Mouse (Mus musculus): ENCODE data around the gene Ptpn23. TPM values are rescaled to one million over a fixed set of nuclear protein-coding genes. Genes with fewer than 3 reads are reported as not detected.
A peak's percentile ranks its signal among the peaks of the same experiment; 100 is the strongest.

Ptpn23 gene
- total RNA-seq (2014; rRNA removed), result 23.4 and 31.6 TPM in 2 replicates
- polyA plus RNA-seq (2015; fragmentation: Nextera tagmentation; extraction: Ambion mirVana), result 12.0 and 13.2 TPM in 2 replicates

DNA sequence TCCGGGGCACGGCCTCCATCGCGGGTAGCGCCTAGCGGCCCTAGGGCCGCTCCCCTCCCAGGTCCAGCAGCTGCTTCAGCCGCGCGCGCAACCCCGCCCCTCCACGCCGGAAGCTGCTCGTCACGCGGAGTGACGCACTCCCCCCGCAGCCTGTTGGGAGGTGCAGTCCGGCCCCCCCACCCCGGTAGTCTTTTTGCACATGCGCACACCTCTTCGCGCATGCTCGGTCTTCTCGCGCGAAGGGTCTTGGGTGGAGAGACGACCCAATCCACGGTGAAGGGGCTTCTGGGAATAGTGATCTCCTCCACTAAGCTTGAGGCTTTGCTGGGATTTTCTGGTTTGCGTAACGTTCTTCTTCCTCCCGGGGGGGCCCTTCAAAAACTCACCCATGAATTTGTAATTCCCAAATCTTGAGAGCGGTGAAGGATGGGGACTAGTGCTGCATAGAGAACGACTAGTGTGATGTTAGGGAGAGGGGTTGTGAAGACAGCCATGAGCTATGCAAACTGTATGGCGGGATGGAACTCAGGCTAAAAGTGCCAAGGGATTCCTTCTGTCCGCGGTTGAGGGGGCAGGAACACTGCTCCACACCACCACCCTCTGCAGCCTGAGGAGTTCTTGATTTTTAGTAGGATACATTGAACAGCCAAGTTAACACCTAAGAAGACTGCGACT, at the start of gene Ptpn23:
TSS of gene Ptpn23 (minus strand) at position 115 of the 675 bp plus-strand sequence.
- 1% methylated on average over 39 of the region's 39 CpGs for WGBS
- H3K36me3 ChIP-seq (ENCODE audit: insufficient read depth, low read length), result no peaks in the 10 kb centered on the region; the same call in 1 of the 2 replicates
- 0 out of 2 replicates have a peak, but pooled peaks cover 13% of the 10 kb centered on the region for H3K4me1 ChIP-seq (ENCODE audit: insufficient read depth, low read length)
- peak within 1 kb of the TSS; percentile 84 for H3K9ac ChIP-seq (replicated peaks; ENCODE audit: low read length)
- peak within 1 kb of the TSS; percentile 90 for H3K27ac ChIP-seq
- DNase-seq (ENCODE audit: low spot score) (peak; percentile 99), ATAC-seq (peak; percentile 96)
- H3K27me3 ChIP-seq (ENCODE audit: insufficient read depth, low read length), result no peaks in the 10 kb centered on the region
- H3K9me3 ChIP-seq (ENCODE audit: low read length), result no peaks in the 10 kb centered on the region
- peak within 1 kb of the TSS; percentile 84 for H3K4me2 ChIP-seq (ENCODE audit: low read depth, low read length)
- H3K4me3 ChIP-seq (ENCODE audit: low read length), result peak within 1 kb of the TSS; percentile 71
- TF ChIP-seq CTCF (IDR thresholded peaks at IDR 0.05; ENCODE audit: low read depth), result no peak

DNA sequence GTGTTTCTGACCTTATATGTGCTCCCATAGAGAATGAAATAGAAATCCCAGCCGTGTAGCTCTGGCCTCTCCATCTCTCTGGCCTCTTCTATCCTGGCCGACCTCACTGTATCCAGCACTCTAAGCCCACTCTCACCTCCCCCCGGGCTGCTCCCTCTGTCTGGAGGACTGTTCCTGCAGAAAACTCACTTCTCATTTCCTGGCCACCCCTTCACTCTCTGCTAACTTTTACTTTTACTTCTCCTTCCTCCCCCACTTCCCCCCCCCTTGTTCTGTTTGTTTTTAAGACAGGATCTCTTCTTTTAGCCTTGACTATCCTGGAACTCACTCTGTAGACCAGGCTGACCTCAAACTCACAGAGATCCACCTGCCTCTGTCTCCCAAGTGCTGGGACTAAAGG, 44.5 kb upstream of the Ptpn23 start:
- Histone ChIP-seq H3K27ac (no peak overlapping the region), H3K4me1 (ENCODE audit: insufficient read depth, low read length) (no peaks in the 10 kb centered on the region), H3K27me3 (ENCODE audit: insufficient read depth, low read length) (no peaks in the 10 kb centered on the region), H3K4me3 (ENCODE audit: low read length) (no peak overlapping the region), H3K36me3 (ENCODE audit: insufficient read depth, low read length) (peaks cover 13% of the 10 kb centered on the region; the same call in 1 of the 2 replicates), H3K9ac (replicated peaks; ENCODE audit: low read length) (no peak overlapping the region), H3K4me2 (ENCODE audit: low read depth, low read length) (no peak overlapping the region), H3K9me3 (ENCODE audit: low read length) (no peaks in the 10 kb centered on the region)
- ATAC-seq, result no peak
- no peak for TF ChIP-seq CTCF (IDR thresholded peaks at IDR 0.05; ENCODE audit: low read depth)
- no peak for DNase-seq (ENCODE audit: low spot score)
- WGBS, result 83% methylated on average over 3 of the region's 3 CpGs

- H3K36me3 ChIP-seq (ENCODE audit: insufficient read depth, low read length), result peaks cover 13% of the 10 kb centered on the region; the same call in 1 of the 2 replicates
- no peaks in the 10 kb centered on the region for H3K9me3 ChIP-seq (ENCODE audit: low read length)
- H3K9ac ChIP-seq (replicated peaks; ENCODE audit: low read length), result no peak overlapping the region
- no peak overlapping the region; the same call in 1 of the 2 replicates for H3K27ac ChIP-seq
- DNase-seq (ENCODE audit: low spot score), result peak; percentile 94
- no peaks in the 10 kb centered on the region for H3K27me3 ChIP-seq (ENCODE audit: insufficient read depth, low read length)
- H3K4me2 ChIP-seq (ENCODE audit: low read depth, low read length), result no peak overlapping the region
- TF ChIP-seq CTCF (IDR thresholded peaks at IDR 0.05; ENCODE audit: low read depth), result peak; percentile 92
- no peak overlapping the region for H3K4me3 ChIP-seq (ENCODE audit: low read length)
- WGBS, result 28% methylated on average over 11 of the region's 11 CpGs
- H3K4me1 ChIP-seq (ENCODE audit: insufficient read depth, low read length), result no peaks in the 10 kb centered on the region
- peak; percentile 95 for ATAC-seq
Observed at GRCm38 (mm10) chr9:110448857-110449617, 41.0 kb upstream of the Ptpn23 start.

DNA sequence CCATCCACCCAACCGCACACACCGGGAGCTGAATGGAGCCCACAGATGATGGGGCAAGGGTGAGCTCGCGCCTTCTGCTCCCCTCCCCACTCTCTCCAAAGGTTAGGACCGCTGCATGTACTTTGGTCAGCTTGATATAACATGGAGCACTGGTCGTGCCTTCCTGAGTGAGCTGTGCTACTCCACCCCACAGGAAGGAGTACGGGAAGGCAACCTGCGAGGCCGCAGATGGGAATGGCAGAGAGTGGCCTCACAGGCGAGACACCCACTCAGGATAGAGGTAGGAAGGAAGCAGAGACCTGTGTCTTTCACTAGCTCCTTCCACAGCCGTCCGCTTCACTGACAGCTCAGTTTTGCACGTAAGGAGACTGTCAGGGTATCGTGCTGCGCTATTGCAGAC, 40.3 kb upstream of the Ptpn23 start:
- ATAC-seq (peak; percentile 12; the same call in 1 of the 2 replicates), DNase-seq (ENCODE audit: low spot score) (no peak)
- Histone ChIP-seq H3K9ac (replicated peaks; ENCODE audit: low read length) (no peak overlapping the region), H3K4me1 (ENCODE audit: insufficient read depth, low read length) (no peaks in the 10 kb centered on the region), H3K4me2 (ENCODE audit: low read depth, low read length) (no peak overlapping the region), H3K27me3 (ENCODE audit: insufficient read depth, low read length) (no peaks in the 10 kb centered on the region), H3K27ac (no peak overlapping the region), H3K9me3 (ENCODE audit: low read length) (no peaks in the 10 kb centered on the region), H3K36me3 (ENCODE audit: insufficient read depth, low read length) (peaks cover 13% of the 10 kb centered on the region; the same call in 1 of the 2 replicates), H3K4me3 (ENCODE audit: low read length) (no peak overlapping the region)
- 85% methylated on average over 15 of the region's 15 CpGs for WGBS
- no peak for TF ChIP-seq CTCF (IDR thresholded peaks at IDR 0.05; ENCODE audit: low read depth)

- DNase-seq (ENCODE audit: low spot score) (no peak), ATAC-seq (no peak)
- H3K4me1 ChIP-seq (ENCODE audit: insufficient read depth, low read length), result no peaks in the 10 kb centered on the region
- no peaks in the 10 kb centered on the region for H3K27me3 ChIP-seq (ENCODE audit: insufficient read depth, low read length)
- TF ChIP-seq CTCF (IDR thresholded peaks at IDR 0.05; ENCODE audit: low read depth), result no peak
- H3K9ac ChIP-seq (replicated peaks; ENCODE audit: low read length), result no peak overlapping the region
- peaks cover 14% of the 10 kb centered on the region; the same call in 1 of the 2 replicates for H3K36me3 ChIP-seq (ENCODE audit: insufficient read depth, low read length)
- no peak overlapping the region for H3K4me2 ChIP-seq (ENCODE audit: low read depth, low read length)
- H3K9me3 ChIP-seq (ENCODE audit: low read length), result no peaks in the 10 kb centered on the region
- no peak overlapping the region for H3K4me3 ChIP-seq (ENCODE audit: low read length)
- WGBS, result 91% methylated on average over 6 of the region's 6 CpGs
- no peak overlapping the region for H3K27ac ChIP-seq
Observed at GRCm38 (mm10) chr9:110440559-110440958, 32.5 kb upstream of the Ptpn23 start.

DNA sequence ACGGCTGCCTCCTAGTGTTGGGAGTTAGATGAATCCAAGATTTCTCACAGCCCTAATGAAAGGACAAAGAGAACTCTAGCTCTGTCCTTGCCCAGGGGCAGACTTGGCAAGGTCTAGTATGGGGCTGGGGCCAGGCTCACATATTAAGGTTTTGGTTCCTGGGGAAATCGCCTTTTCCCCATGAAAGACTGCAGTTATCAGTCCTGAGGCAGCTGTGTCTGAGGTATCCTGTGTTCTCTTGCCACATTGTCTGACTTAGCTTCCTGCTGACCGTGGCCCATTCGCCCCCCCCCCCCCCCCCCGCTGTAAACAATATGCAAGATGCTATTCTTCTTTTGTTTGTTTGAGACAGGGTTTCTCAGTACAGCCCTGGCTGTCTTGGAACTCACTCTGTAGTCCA, 32.0 kb upstream of the Ptpn23 start:
- no peaks in the 10 kb centered on the region for H3K27me3 ChIP-seq (ENCODE audit: insufficient read depth, low read length)
- H3K36me3 ChIP-seq (ENCODE audit: insufficient read depth, low read length), result peaks cover 18% of the 10 kb centered on the region; the same call in 1 of the 2 replicates
- no peak overlapping the region for H3K4me2 ChIP-seq (ENCODE audit: low read depth, low read length)
- no peak; the same call in 1 of the 2 replicates for TF ChIP-seq CTCF (IDR thresholded peaks at IDR 0.05; ENCODE audit: low read depth)
- 52% methylated on average over 5 of the region's 5 CpGs for WGBS
- no peaks in the 10 kb centered on the region for H3K9me3 ChIP-seq (ENCODE audit: low read length)
- ATAC-seq (no peak), DNase-seq (ENCODE audit: low spot score) (peak; percentile 23)
- H3K27ac ChIP-seq, result no peak overlapping the region
- H3K4me3 ChIP-seq (ENCODE audit: low read length), result no peak overlapping the region
- H3K9ac ChIP-seq (replicated peaks; ENCODE audit: low read length), result no peak overlapping the region
- no peaks in the 10 kb centered on the region for H3K4me1 ChIP-seq (ENCODE audit: insufficient read depth, low read length)

Data from hindbrain, postnatal 0 days (tissue).